17 mouse cellular contexts compared by ENCODE assay signal in the genomic region with DNA sequence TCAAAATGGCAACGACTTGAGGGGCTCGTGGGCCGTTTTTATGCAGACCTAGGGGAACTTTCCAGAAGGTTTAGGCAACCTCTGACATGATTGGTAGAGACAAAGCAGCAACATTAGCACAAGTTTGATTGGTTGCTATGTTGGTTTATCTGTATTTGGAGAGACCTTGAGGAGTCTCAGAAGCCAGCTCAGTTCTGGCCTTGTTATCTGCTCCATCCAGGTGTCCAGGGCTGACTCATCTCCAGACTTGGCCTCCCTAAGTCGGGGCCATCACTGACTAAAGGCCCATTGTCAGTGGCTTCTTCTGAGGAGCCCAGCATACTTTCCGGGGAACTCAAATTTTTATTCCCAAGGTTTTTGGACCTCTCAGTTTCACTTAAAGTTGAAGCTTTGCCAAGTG. TPM values are rescaled to one million over a fixed set of nuclear protein-coding genes. Genes with fewer than 3 reads are reported as not detected.
A peak's percentile ranks its signal among the peaks of the same experiment; 100 is the strongest.
DNase-seq lines count a peak whose midpoint lies in the region; ATAC-seq and TF ChIP-seq lines count a peak whose summit lies in the region.
"Had no signal": no experiment of that assay in that cellular context is flagged by ENCODE, and none has a peak within 500 bp of the region (broad histone marks: within the 10 kb centered on the region; RNA-seq: fewer than 3 reads in every experiment).

No protein-coding gene starts in this region.

- H3K27ac ChIP-seq in stomach, embryonic 14.5 days (ENCODE audit: low read length): no peak overlapping the region
- no peak overlapping the region for H3K27ac ChIP-seq in stomach, postnatal 0 days (replicated peaks)
- H3K27ac ChIP-seq in liver, embryonic 14.5 days: peak overlapping the region; percentile 92
- H3K27ac ChIP-seq: hindbrain, embryonic 14.5 days had no signal

- H3K27me3 ChIP-seq in stomach, embryonic 14.5 days (ENCODE audit: control insufficient read depth, insufficient read depth, low read length): no peaks in the 10 kb centered on the region
- no peaks in the 10 kb centered on the region for H3K27me3 ChIP-seq in stomach, postnatal 0 days (ENCODE audit: control insufficient read depth, insufficient read depth, low read length)
- H3K27me3 ChIP-seq in liver, embryonic 14.5 days (ENCODE audit: control insufficient read depth, insufficient read depth, low read length): no peaks in the 10 kb centered on the region

- no peaks in the 10 kb centered on the region for H3K36me3 ChIP-seq in stomach, embryonic 14.5 days (ENCODE audit: control insufficient read depth, insufficient read depth, low read length)
- no peaks in the 10 kb centered on the region for H3K36me3 ChIP-seq in stomach, postnatal 0 days (ENCODE audit: control insufficient read depth, insufficient read depth, low read length)
- H3K36me3 ChIP-seq in liver, embryonic 14.5 days (replicated peaks; ENCODE audit: control insufficient read depth, insufficient read depth, low read depth): no peaks in the 10 kb centered on the region

- no peaks in the 10 kb centered on the region for H3K4me1 ChIP-seq in stomach, embryonic 14.5 days (ENCODE audit: control insufficient read depth, insufficient read depth, low read length)
- H3K4me1 ChIP-seq in stomach, postnatal 0 days (replicated peaks; ENCODE audit: control insufficient read depth, insufficient read depth): no peaks in the 10 kb centered on the region
- H3K4me1 ChIP-seq in liver, embryonic 14.5 days (replicated peaks; ENCODE audit: control insufficient read depth in 2 of 2, insufficient read depth in 2 of 2, low read length in 1 of 2): peaks cover 33 to 38% of the 10 kb centered on the region in 2 experiments

- DNase-seq in adrenal gland, adult 2 months: peak; percentile 26
- DNase-seq in adrenal gland, postnatal 4 days (ENCODE audit: low spot score in 2 of 2): no peak
- no peak for DNase-seq in stomach, postnatal 0 days (ENCODE audit: low spot score)
- peak; percentile 91 to 92 (median 91) for DNase-seq in liver, embryonic 14.5 days (ENCODE audit: low read depth in 3 of 3, low spot score in 3 of 3)
- no peak for DNase-seq in ovary, postnatal 14 days (ENCODE audit: low spot score)
- DNase-seq in embryo, embryonic 10.5 days (ENCODE audit: low spot score): no peak
- DNase-seq in thymus, postnatal 14 days: no peak
- DNase-seq: cerebellum, postnatal 36 days; kidney, adult 2 months; layer of hippocampus, postnatal 36 days; left cerebral cortex, postnatal 4 days; lung, embryonic 14.5 days; right cerebral cortex, postnatal 25 days; thymus, postnatal 25 days had no signal

- WGBS in stomach, embryonic 14.5 days: 81% methylated on average over 5 of the region's 5 CpGs
- 71% methylated on average over 5 of the region's 5 CpGs for WGBS in stomach, postnatal 0 days
- 25% methylated on average over 5 of the region's 5 CpGs for WGBS in liver, embryonic 14.5 days (ENCODE audit: insufficient replicate concordance)

- H3K9me3 ChIP-seq in stomach, embryonic 14.5 days (ENCODE audit: control insufficient read depth, low read depth, low read length): no peaks in the 10 kb centered on the region
- H3K9me3 ChIP-seq in stomach, postnatal 0 days (ENCODE audit: control insufficient read depth, low read length): no peaks in the 10 kb centered on the region
- H3K9me3 ChIP-seq in liver, embryonic 14.5 days (ENCODE audit: control insufficient read depth, low read length): no peaks in the 10 kb centered on the region

- no peak overlapping the region for H3K4me2 ChIP-seq in stomach, embryonic 14.5 days (replicated peaks; ENCODE audit: low read depth, low read length)
- H3K4me2 ChIP-seq in stomach, postnatal 0 days (replicated peaks; ENCODE audit: low read depth): no peak overlapping the region
- peak overlapping the region; percentile 71 for H3K4me2 ChIP-seq in liver, embryonic 14.5 days (ENCODE audit: low read depth)
- H3K4me2 ChIP-seq: hindbrain, embryonic 14.5 days; lung, embryonic 14.5 days had no signal

- ATAC-seq in stomach, embryonic 14.5 days (ENCODE audit: insufficient number of reproducible peaks, insufficient read depth, low FRiP score, low read depth): peak; percentile 42; the same call in 1 of the 2 replicates
- no peak for ATAC-seq in stomach, postnatal 0 days (ENCODE audit: low FRiP score, low TSS enrichment)
- ATAC-seq in liver, embryonic 14.5 days (ENCODE audit: insufficient read depth): peak; percentile 99
- ATAC-seq: midbrain, embryonic 16.5 days had no signal

- TF ChIP-seq CTCF in stomach, postnatal 0 days (IDR thresholded peaks at IDR 0.05; ENCODE audit: low read depth): no peak
- no peak for TF ChIP-seq CTCF in liver, embryonic 14.5 days (IDR thresholded peaks at IDR 0.05; ENCODE audit: low read depth)

- no peak for TF ChIP-seq EP300 in stomach, postnatal 0 days (optimal IDR thresholded peaks at IDR 0.05)
- peak; percentile 92 for TF ChIP-seq EP300 in liver, embryonic 14.5 days (IDR thresholded peaks at IDR 0.05; ENCODE audit: low read depth)

- no peak overlapping the region for H3K4me3 ChIP-seq in stomach, embryonic 14.5 days (ENCODE audit: low read depth, low read length)
- no peak overlapping the region for H3K4me3 ChIP-seq in stomach, postnatal 0 days (ENCODE audit: low read depth, low read length)
- peak overlapping the region in 1 of 2 experiments; percentile 12; a peak in 1 of 4 replicates for H3K4me3 ChIP-seq in liver, embryonic 14.5 days (ENCODE audit: insufficient read depth in 1 of 2, low read depth in 2 of 2, low read length in 2 of 2)

- H3K9ac ChIP-seq in stomach, embryonic 14.5 days (replicated peaks; ENCODE audit: low read depth, low read length): no peak overlapping the region
- H3K9ac ChIP-seq in stomach, postnatal 0 days (ENCODE audit: low read length): no peak overlapping the region
- H3K9ac ChIP-seq in liver, embryonic 14.5 days (replicated peaks): peak overlapping the region; percentile 58
- H3K9ac ChIP-seq: hindbrain, embryonic 14.5 days; lung, embryonic 14.5 days had no signal

RNA-seq across cellular contexts. Expression of gene Gtf3c6, which starts 16.0 kb away (rescaled TPM):
- total RNA-seq in adrenal gland, adult 2 months (2021): 10 to 100 TPM; 39.4 to 46.8 TPM
- polyA plus RNA-seq in adrenal gland, adult 2 months (2012; rRNA removed): 3.6 and 4.0 TPM in 2 replicates
- total RNA-seq in adrenal gland, postnatal 4 days (2021): 10 to 100 TPM; 42.6 to 46.6 TPM
- 95.6 and 101 TPM in 2 replicates for polyA plus RNA-seq in stomach, embryonic 14.5 days (2014; fragmentation: Nextera tagmentation; extraction: Ambion mirVana)
- 54.6 and 54.9 TPM in 2 replicates for polyA plus RNA-seq in stomach, postnatal 0 days (2015; fragmentation: Nextera tagmentation; extraction: Ambion mirVana)
- 7.7 and 15.1 TPM in 2 replicates for polyA plus RNA-seq in liver, embryonic 14.5 days (2012; rRNA removed)
- 31.6 and 34.1 TPM in 2 replicates for polyA plus RNA-seq in liver, embryonic 14.5 days (2014; fragmentation: Nextera tagmentation; extraction: Ambion mirVana)

RNA-seq across cellular contexts. Expression of gene Rpf2, which starts 27.1 kb away (rescaled TPM):
- total RNA-seq in adrenal gland, adult 2 months (2021): 10 to 100 TPM; 23.2 to 27.7 TPM
- 0.61 and 0.97 TPM in 2 replicates for polyA plus RNA-seq in adrenal gland, adult 2 months (2012; rRNA removed)
- 10 to 100 TPM; 23.3 to 26.4 TPM for total RNA-seq in adrenal gland, postnatal 4 days (2021)
- polyA plus RNA-seq in stomach, embryonic 14.5 days (2014; fragmentation: Nextera tagmentation; extraction: Ambion mirVana): 54.3 and 57.5 TPM in 2 replicates
- polyA plus RNA-seq in stomach, postnatal 0 days (2015; fragmentation: Nextera tagmentation; extraction: Ambion mirVana): 31.5 and 33.6 TPM in 2 replicates
- polyA plus RNA-seq in liver, embryonic 14.5 days (2012; rRNA removed): 7.3 and 16.8 TPM in 2 replicates
- polyA plus RNA-seq in liver, embryonic 14.5 days (2014; fragmentation: Nextera tagmentation; extraction: Ambion mirVana): 38.9 and 39.2 TPM in 2 replicates

RNA-seq across cellular contexts. Expression of gene Amd1, which starts 28.0 kb away (rescaled TPM):
- 10 to 100 TPM; 39.5 to 47.5 TPM for total RNA-seq in adrenal gland, adult 2 months (2021)
- 1.8 and 2.0 TPM in 2 replicates for polyA plus RNA-seq in adrenal gland, adult 2 months (2012; rRNA removed)
- 10 to 100 TPM; 42.2 to 43.5 TPM for total RNA-seq in adrenal gland, postnatal 4 days (2021)
- polyA plus RNA-seq in stomach, embryonic 14.5 days (2014; fragmentation: Nextera tagmentation; extraction: Ambion mirVana): 84.4 and 85.2 TPM in 2 replicates
- 46.9 and 48.0 TPM in 2 replicates for polyA plus RNA-seq in stomach, postnatal 0 days (2015; fragmentation: Nextera tagmentation; extraction: Ambion mirVana)
- 33.5 and 48.1 TPM in 2 replicates for polyA plus RNA-seq in liver, embryonic 14.5 days (2012; rRNA removed)
- 56.4 and 64.2 TPM in 2 replicates for polyA plus RNA-seq in liver, embryonic 14.5 days (2014; fragmentation: Nextera tagmentation; extraction: Ambion mirVana)

Comparison
In these comparisons a context has a peak if more than half of its experiments do, and no peak if none do; other contexts are left out.
1. DNase-seq: peak in adrenal gland, adult 2 months (single experiment) and liver, embryonic 14.5 days (3 of 3); none in adrenal gland, postnatal 4 days (0 of 2), stomach, postnatal 0 days (single experiment), ovary, postnatal 14 days (single experiment), embryo, embryonic 10.5 days (single experiment) and thymus, postnatal 14 days (single experiment).
2. RNA of gene Amd1, which starts 28.0 kb away (polyA plus RNA-seq): 84.4 to 85.2 TPM in stomach, embryonic 14.5 days, 33.5 to 64.2 TPM in liver, embryonic 14.5 days and 46.9 to 48.0 TPM in stomach, postnatal 0 days; 1.8 to 2.0 TPM in adrenal gland, adult 2 months; every median in the first group is over 10 times any median in the second.